In the genomic region with DNA sequence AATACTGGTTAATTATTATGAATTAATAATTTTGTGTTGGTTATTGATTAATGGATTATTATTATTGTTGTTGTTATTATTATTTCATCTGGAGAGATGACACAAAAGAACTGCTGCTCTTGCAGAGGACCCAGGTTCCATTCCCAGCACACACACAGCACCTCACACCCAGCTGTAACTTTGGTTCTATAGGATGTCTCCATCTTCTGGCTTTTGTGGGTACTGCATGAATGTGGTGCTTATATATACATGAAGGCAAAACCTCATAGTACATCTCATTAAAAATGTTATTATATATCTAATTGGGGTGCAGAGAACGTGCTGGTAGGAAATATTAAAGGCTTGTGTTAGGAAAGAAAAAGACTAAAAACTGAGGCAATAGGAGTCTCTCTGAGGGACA, we compare ENCODE assay signal across 14 mouse cellular contexts. TPM values are rescaled to one million over a fixed set of nuclear protein-coding genes. Genes with fewer than 3 reads are reported as not detected.
A peak's percentile ranks its signal among the peaks of the same experiment; 100 is the strongest.
DNase-seq lines count a peak whose midpoint lies in the region; ATAC-seq and TF ChIP-seq lines count a peak whose summit lies in the region.
"Had no signal": no experiment of that assay in that cellular context is flagged by ENCODE, and none has a peak within 500 bp of the region (broad histone marks: within the 10 kb centered on the region; RNA-seq: fewer than 3 reads in every experiment).

No protein-coding gene starts in this region.

- no peak for TF ChIP-seq EP300 in heart, adult 2 months (IDR thresholded peaks at IDR 0.05; ENCODE audit: insufficient read depth, low read depth, low read length)

- H3K27me3 ChIP-seq in heart, adult 2 months (ENCODE audit: control insufficient read depth, insufficient read depth, low read length): no peaks in the 10 kb centered on the region
- H3K27me3 ChIP-seq in midbrain, embryonic 14.5 days (ENCODE audit: control insufficient read depth, insufficient read depth, low read length): no peaks in the 10 kb centered on the region
- no peaks in the 10 kb centered on the region for H3K27me3 ChIP-seq in midbrain, embryonic 13.5 days
- H3K27me3 ChIP-seq: embryonic facial prominence, embryonic 12.5 days; midbrain, embryonic 12.5 days; stomach, embryonic 15.5 days had no signal

- no peaks in the 10 kb centered on the region for H3K9me3 ChIP-seq in midbrain, embryonic 14.5 days (ENCODE audit: control insufficient read depth, low read length)
- no peaks in the 10 kb centered on the region for H3K9me3 ChIP-seq in midbrain, embryonic 13.5 days
- H3K9me3 ChIP-seq: embryonic facial prominence, embryonic 12.5 days; midbrain, embryonic 12.5 days; stomach, embryonic 15.5 days had no signal

- 44% methylated on average over 1 of the region's 1 CpGs for WGBS in heart, adult 2 months
- 66% methylated on average over 1 of the region's 1 CpGs for WGBS in midbrain, embryonic 14.5 days
- 49% methylated on average over 1 of the region's 1 CpGs for WGBS in midbrain, embryonic 13.5 days

- DNase-seq in heart, adult 2 months: no peak
- DNase-seq in heart, adult 18-20 months: no peak
- peak; percentile 53 for DNase-seq in midbrain, embryonic 14.5 days
- DNase-seq in ZHBTc4 (ENCODE audit: low read depth, low spot score): peak; percentile 70
- peak; percentile 42 for DNase-seq in naive thymus-derived CD4-positive, alpha-beta T cell, adult 2 months (ENCODE audit: low read depth)
- DNase-seq in left cerebral cortex, adult 9 months (ENCODE audit: low spot score in 2 of 2): no peak
- DNase-seq in gastrocnemius, adult 2 months: no peak
- DNase-seq: heart, postnatal 10 days; kidney, postnatal 10 days had no signal

- no peak overlapping the region for H3K4me3 ChIP-seq in heart, adult 2 months
- no peak overlapping the region for H3K4me3 ChIP-seq in midbrain, embryonic 14.5 days (replicated peaks; ENCODE audit: low read depth, low read length)
- H3K4me3 ChIP-seq in midbrain, embryonic 13.5 days (replicated peaks): no peak overlapping the region
- no peak overlapping the region for H3K4me3 ChIP-seq in gastrocnemius, adult 2 months
- H3K4me3 ChIP-seq: embryonic facial prominence, embryonic 12.5 days; midbrain, embryonic 12.5 days; stomach, embryonic 15.5 days had no signal

- no peak for TF ChIP-seq POLR2A in heart, adult 2 months (IDR thresholded peaks at IDR 0.05; ENCODE audit: insufficient read depth, low read depth, low read length)

- no peaks in the 10 kb centered on the region for H3K4me1 ChIP-seq in heart, adult 2 months (ENCODE audit: control insufficient read depth, insufficient read depth, low read length)
- H3K4me1 ChIP-seq in midbrain, embryonic 14.5 days (ENCODE audit: control insufficient read depth, insufficient read depth, low read length): no peaks in the 10 kb centered on the region
- H3K4me1 ChIP-seq in midbrain, embryonic 13.5 days (replicated peaks): no peaks in the 10 kb centered on the region
- H3K4me1 ChIP-seq: embryonic facial prominence, embryonic 12.5 days; midbrain, embryonic 12.5 days; stomach, embryonic 15.5 days had no signal

- TF ChIP-seq CTCF in heart, adult 2 months (IDR thresholded peaks at IDR 0.05): peak; percentile 29; the same call in 1 of the 2 replicates
- TF ChIP-seq CTCF in gastrocnemius, adult 2 months (IDR thresholded peaks at IDR 0.05): no peak

- H3K27ac ChIP-seq in heart, adult 2 months: no peak overlapping the region
- H3K27ac ChIP-seq in midbrain, embryonic 14.5 days (replicated peaks; ENCODE audit: low read depth, low read length): no peak overlapping the region
- no peak overlapping the region for H3K27ac ChIP-seq in midbrain, embryonic 13.5 days
- no peak overlapping the region for H3K27ac ChIP-seq in gastrocnemius, adult 2 months
- H3K27ac ChIP-seq: embryonic facial prominence, embryonic 12.5 days; midbrain, embryonic 12.5 days; stomach, embryonic 15.5 days had no signal

- no peak overlapping the region for H3K4me2 ChIP-seq in midbrain, embryonic 14.5 days (ENCODE audit: low read length)
- no peak overlapping the region for H3K4me2 ChIP-seq in midbrain, embryonic 13.5 days (replicated peaks)
- H3K4me2 ChIP-seq: embryonic facial prominence, embryonic 12.5 days; midbrain, embryonic 12.5 days; stomach, embryonic 15.5 days had no signal

- H3K36me3 ChIP-seq in heart, adult 2 months (ENCODE audit: control insufficient read depth, insufficient read depth, low read length): no peaks in the 10 kb centered on the region
- no peaks in the 10 kb centered on the region for H3K36me3 ChIP-seq in midbrain, embryonic 14.5 days (ENCODE audit: control insufficient read depth, insufficient read depth, low read length)
- no peaks in the 10 kb centered on the region for H3K36me3 ChIP-seq in midbrain, embryonic 13.5 days
- H3K36me3 ChIP-seq: embryonic facial prominence, embryonic 12.5 days; midbrain, embryonic 12.5 days; stomach, embryonic 15.5 days had no signal

- no peak for ATAC-seq in midbrain, embryonic 14.5 days (ENCODE audit: low FRiP score, low TSS enrichment)
- no peak for ATAC-seq in midbrain, embryonic 13.5 days

- no peaks in the 10 kb centered on the region for H3K79me2 ChIP-seq in heart, adult 2 months (replicated peaks; ENCODE audit: control insufficient read depth, insufficient read depth, low read length)

- no peak overlapping the region for H3K9ac ChIP-seq in heart, adult 2 months (ENCODE audit: low read depth, low read length)
- H3K9ac ChIP-seq in midbrain, embryonic 14.5 days (replicated peaks; ENCODE audit: low read length): no peak overlapping the region
- no peak overlapping the region for H3K9ac ChIP-seq in midbrain, embryonic 13.5 days (replicated peaks)
- H3K9ac ChIP-seq: embryonic facial prominence, embryonic 12.5 days; midbrain, embryonic 12.5 days; stomach, embryonic 15.5 days had no signal

- intact Hi-C loops in heart, adult 2 months (cut with DNase I): no loop called here
- intact Hi-C loops in gastrocnemius, adult 2 months (cut with DNase I): no loop called here

RNA-seq across cellular contexts. Expression of gene 1700123K08Rik, which starts 11.8 kb away (rescaled TPM):
- not detected for total RNA-seq in heart, adult 2 months (2021)
- 0.20 TPM in 1 of 2 replicates, not detected in the other for polyA plus RNA-seq in heart, adult 2 months (2012; rRNA removed)
- not detected for total RNA-seq in heart, adult 18-20 months (2021)
- polyA plus RNA-seq in midbrain, embryonic 14.5 days (2014; fragmentation: Nextera tagmentation; extraction: Ambion mirVana): not detected in 2 replicates
- polyA plus RNA-seq in midbrain, embryonic 13.5 days (2015; fragmentation: Nextera tagmentation; extraction: Ambion mirVana): not detected in 2 replicates
- not detected for total RNA-seq in gastrocnemius, adult 2 months (2021)
- total RNA-seq: heart, postnatal 10 days; left cerebral cortex, postnatal 25 days had no signal
- polyA plus RNA-seq: midbrain, embryonic 12.5 days; stomach, embryonic 15.5 days had no signal

Comparison
In these comparisons a context has a peak if more than half of its experiments do, and no peak if none do; other contexts are left out.
1. DNase-seq: peak in midbrain, embryonic 14.5 days (single experiment), ZHBTc4 (single experiment) and naive thymus-derived CD4-positive, alpha-beta T cell, adult 2 months (single experiment); none in heart, adult 2 months (0 of 2), heart, adult 18-20 months (0 of 2), left cerebral cortex, adult 9 months (0 of 2) and gastrocnemius, adult 2 months (single experiment).